Mouse (Mus musculus): ENCODE measurements at regions not wholly inside any gene's neighbourhood (a gene's known extent, or its start where the extent isn't known, plus 50 kb on each side); places are given as distances from the start of the nearest gene placed in this dataset.

DNA sequence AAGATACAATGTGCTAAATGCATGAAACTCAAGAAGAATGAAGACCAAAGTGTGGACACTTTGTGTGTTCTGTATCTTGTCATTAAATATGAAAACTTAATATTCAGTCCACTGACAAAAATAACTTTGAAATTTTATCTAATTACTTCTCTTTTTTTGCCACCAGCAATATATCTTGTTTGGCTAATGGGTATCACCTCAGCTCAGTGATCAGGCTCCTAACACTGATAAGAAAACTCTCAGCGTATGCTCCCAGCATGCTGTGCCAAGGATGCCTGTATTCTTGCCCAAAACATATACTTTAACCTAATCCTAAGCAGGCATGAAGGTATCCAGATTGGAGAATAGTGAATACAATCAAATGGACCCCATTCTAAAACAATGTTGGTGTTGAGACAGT, 53.3 kb upstream of the Ptpn12 start:
- DNase-seq (ENCODE audit: low spot score): no peak

DNA sequence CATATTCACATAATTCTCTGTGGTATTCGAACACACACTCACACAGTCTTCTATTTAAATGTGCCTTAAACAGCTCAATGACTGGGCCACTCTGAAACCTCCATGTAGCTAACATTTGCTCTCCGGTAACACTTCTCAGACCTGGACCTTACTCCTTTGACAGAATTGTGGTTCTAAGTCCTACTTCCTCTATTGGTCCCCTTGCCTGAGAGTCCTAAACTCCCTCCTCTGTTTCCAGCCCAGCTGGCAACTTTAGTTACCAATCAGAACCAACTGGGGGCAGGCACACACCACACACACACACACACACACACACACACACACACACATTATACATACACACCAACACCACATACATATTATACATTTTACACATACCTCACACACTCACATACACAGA, 57.7 kb upstream of the Ptpn12 start:
- DNase-seq (ENCODE audit: low spot score): no peak

DNA sequence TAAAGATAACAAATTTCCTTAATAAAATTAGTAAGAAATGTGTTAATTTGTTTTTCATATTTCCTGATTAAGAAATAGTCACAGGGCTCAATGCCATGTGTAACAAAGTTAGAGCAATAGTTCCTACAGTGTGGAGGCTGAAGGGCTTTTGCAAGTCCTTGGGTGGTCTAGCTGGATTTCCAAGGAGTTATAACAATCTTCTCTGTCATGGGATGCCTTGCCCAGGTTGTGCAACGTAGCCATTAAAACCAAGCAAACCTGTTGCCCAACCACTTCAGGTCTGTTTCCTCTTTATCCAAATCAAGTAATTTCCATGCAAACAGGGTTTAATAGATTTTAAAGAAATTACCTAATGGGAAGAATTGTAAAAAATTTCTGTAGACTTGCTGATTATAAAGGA, 59.8 kb upstream of the Ptpn12 start:
- DNase-seq (ENCODE audit: low spot score): no peak

DNA sequence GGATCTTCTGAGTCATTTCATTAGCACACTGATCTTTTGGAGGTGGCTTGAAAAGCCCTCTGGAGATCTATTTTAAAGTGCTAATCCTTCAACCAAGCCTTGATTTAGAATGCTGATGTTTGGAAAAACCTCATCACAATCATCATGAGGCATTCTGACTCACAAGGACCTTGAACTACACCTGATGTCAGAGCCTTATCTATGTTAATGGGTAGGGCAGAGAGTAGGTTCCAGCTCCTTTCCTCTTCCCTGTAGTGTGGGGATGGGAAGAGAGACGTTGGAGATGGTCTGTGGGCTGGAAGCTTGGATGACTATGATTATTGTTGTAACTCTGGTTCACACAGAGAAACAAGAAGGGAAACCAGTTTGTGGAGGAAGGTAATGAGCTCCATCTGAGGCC, 63.0 kb upstream of the Gsap start:
- no peak for DNase-seq (ENCODE audit: low spot score)

DNA sequence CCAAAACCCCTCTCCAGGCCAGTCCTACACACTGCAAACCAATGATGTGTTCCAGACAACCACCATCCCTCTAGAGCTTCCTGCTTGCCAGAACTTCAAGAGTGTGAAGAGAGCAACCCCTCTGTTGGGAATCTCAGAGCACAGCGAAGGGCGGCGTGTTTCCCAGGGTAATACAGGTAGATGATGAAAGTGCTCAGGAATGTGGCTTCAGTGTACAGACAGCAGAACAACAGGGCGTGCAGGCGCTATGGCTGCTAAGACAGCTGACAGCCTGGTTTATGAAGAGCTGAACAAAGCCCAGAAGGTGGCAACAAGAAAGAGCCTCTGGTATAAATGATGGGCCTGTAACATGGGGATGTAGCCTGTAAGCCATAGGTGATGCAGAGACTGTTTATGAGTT, 61.0 kb upstream of the Gsap start:
- no peak for DNase-seq (ENCODE audit: low spot score)

DNA sequence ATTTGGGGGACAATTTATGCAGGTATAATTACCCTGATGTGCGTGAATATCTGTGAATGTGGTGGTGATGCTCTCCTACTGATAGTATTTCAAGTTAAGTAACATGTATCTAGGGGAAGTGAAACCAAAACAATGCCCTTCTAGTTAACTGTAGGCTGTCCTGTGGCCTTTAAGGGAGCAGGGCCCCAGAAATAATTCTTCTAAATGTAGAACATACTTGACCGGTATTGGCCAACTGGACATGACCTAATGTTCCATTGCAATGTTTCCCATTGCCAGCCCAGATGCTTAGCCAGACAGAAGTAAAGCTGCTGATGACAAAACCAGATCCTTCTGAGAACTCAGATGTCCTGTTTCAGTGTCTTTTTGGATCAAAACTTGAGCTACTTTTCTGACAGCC, 54.9 kb upstream of the Gsap start:
- DNase-seq (ENCODE audit: low spot score): peak; percentile 25

DNA sequence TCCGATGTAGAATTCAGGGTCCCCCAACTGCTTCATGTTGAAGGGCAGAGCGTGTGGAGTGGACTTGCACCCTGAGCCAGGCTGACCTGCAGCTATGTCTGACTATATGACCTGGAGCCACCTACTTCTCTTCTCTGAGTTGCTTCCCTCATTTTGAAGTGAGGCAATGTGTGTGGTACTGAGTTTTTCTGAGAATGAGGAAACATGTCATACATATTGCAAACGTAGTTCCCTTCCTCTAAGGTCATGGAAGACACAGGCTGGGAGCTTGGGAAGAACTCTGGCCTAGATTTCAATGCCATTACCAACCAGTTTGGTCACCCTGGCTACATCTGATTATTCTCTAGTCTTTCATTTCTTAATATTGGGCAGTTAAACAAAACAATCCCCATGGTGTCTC, 54.1 kb upstream of the Gsap start:
- DNase-seq (ENCODE audit: low spot score): no peak

DNA sequence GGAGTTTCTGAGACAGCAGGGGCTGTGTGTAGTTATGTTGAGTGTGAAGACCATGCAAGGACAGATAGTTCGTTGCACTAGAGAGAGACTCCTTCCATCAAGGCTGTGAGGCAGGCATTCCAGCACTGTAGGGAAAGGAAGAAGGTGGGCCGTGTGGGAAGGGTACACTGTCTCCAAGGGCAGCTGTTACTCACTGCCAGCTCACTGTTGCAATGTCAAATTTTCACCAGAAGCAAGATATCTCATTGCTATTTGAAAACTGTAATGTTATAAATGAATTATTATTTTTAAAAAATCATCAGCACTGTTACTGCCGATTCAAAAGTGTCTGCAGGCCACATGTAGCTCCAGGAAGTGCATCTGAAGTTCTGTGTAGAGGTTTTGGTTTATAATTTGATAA, 50.6 kb upstream of the Gsap start:
- DNase-seq (ENCODE audit: low spot score): no peak

DNA sequence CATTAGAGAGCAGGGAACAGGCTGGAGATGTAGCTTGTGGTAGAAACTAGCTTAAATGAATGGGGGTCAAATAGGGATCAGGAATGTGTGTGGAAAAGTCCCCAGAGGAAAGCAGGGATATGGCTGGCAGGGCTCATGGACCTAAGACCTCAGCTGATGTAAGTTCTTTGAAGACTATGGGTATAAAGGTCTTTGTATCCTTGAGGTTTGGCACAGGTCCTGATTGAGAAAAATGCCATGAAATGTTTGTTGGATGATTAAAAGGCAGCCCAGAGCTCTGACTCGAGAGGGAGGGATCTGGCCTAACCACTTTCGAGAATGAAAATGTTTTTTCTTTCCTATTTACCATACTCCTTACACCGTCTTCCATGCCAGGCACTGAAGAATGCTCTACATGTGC, 50.0 kb upstream of the Gsap start:
- DNase-seq (ENCODE audit: low spot score): no peak
